In genomic region chr12:73123093-73124041, GRCm38 (mm10) we compare ENCODE assay signal across 1 mouse cellular context.
A peak's percentile ranks its signal among the peaks of the same experiment; 100 is the strongest.
TF ChIP-seq lines count a peak whose summit lies in the region.

Gene Mnat1, plus strand, starts transcription at chr12:73123717.

TF ChIP-seq in CH12.LX, 34 proteins besides CTCF, POLR2A, EP300 and RAD21 (continued from another document):
- TF ChIP-seq MYC (IDR thresholded peaks at IDR 0.05; ENCODE audit: low read depth, low read length), result peak; percentile 45; the same call in 1 of the 2 replicates
- TF ChIP-seq SMC3 (IDR thresholded peaks at IDR 0.05; ENCODE audit: low read depth, low read length), result no peak
- peak; percentile 73 for TF ChIP-seq MEF2A (IDR thresholded peaks at IDR 0.05; ENCODE audit: borderline replicate concordance, low read depth, low read length)
- peak; percentile 85 for TF ChIP-seq UBTF (IDR thresholded peaks at IDR 0.05; ENCODE audit: low read depth, low read length)
- TF ChIP-seq ZKSCAN1 (IDR thresholded peaks at IDR 0.05; ENCODE audit: borderline replicate concordance, low read depth, low read length), result no peak
- no peak; the same call in 1 of the 2 replicates for TF ChIP-seq JUND (conservative IDR thresholded peaks at IDR 0.05; ENCODE audit: low read depth, low read length)
- peak; percentile 71; the same call in 1 of the 2 replicates for TF ChIP-seq KAT2A (IDR thresholded peaks at IDR 0.05; ENCODE audit: insufficient replicate concordance, low read length)
- peak; percentile 75 for TF ChIP-seq IRF4 (IDR thresholded peaks at IDR 0.05; ENCODE audit: low read depth, low read length)
- TF ChIP-seq SIN3A (IDR thresholded peaks at IDR 0.05; ENCODE audit: low read length), result peak; percentile 95
- peak; percentile 67 for TF ChIP-seq ELF1 (IDR thresholded peaks at IDR 0.05; ENCODE audit: low read depth, low read length)
- TF ChIP-seq E2F4 (IDR thresholded peaks at IDR 0.05; ENCODE audit: insufficient replicate concordance, low read depth, low read length), result 0 out of 2 replicates have a peak, but pooled peaks have one; percentile 55
- no peak for TF ChIP-seq USF1 (IDR thresholded peaks at IDR 0.05; ENCODE audit: low read depth, low read length)
- TF ChIP-seq CHD1 (IDR thresholded peaks at IDR 0.05; ENCODE audit: low read depth, low read length), result no peak; the same call in 1 of the 2 replicates
- TF ChIP-seq ETS1 (conservative IDR thresholded peaks at IDR 0.05; ENCODE audit: low read depth, low read length), result 0 out of 2 replicates have a peak, but pooled peaks have one; percentile 17
- 0 out of 2 replicates have a peak, but pooled peaks have one; percentile 53 for TF ChIP-seq MAZ (IDR thresholded peaks at IDR 0.05; ENCODE audit: low read depth, low read length)
- peak; percentile 94 for TF ChIP-seq TBP (conservative IDR thresholded peaks at IDR 0.05; ENCODE audit: low read depth, low read length)
- TF ChIP-seq BHLHE40 (IDR thresholded peaks at IDR 0.05; ENCODE audit: low read depth, low read length), result no peak
- no peak for TF ChIP-seq GABPA (IDR thresholded peaks at IDR 0.05; ENCODE audit: insufficient replicate concordance, low read depth, low read length)
- no peak for TF ChIP-seq CHD2 (IDR thresholded peaks at IDR 0.05; ENCODE audit: low read length)
- TF ChIP-seq TCF12 (IDR thresholded peaks at IDR 0.05; ENCODE audit: low read depth, low read length), result peak; percentile 97
- TF ChIP-seq PAX5 (IDR thresholded peaks at IDR 0.05; ENCODE audit: low read length), result no peak
- peak; percentile 79 for TF ChIP-seq NELFE (IDR thresholded peaks at IDR 0.05; ENCODE audit: low read depth, low read length)
- 0 out of 2 replicates have a peak, but pooled peaks have one; percentile 18 for TF ChIP-seq MAFK (IDR thresholded peaks at IDR 0.05; ENCODE audit: insufficient replicate concordance, low read length)
- peak; percentile 91 for TF ChIP-seq HCFC1 (IDR thresholded peaks at IDR 0.05; ENCODE audit: low read depth, low read length)
- TF ChIP-seq JUN (IDR thresholded peaks at IDR 0.05; ENCODE audit: insufficient read depth, low read depth, low read length), result no peak
- TF ChIP-seq MXI1 (IDR thresholded peaks at IDR 0.05; ENCODE audit: low read depth, low read length), result peak; percentile 92
